Mouse (Mus musculus) CH12.LX (cell line): Measurements from ENCODE around the gene Idh3a.
A peak's percentile ranks its signal among the peaks of the same experiment; 100 is the strongest.

Experiments used
- CTCF ChIP-seq, 2 experiments: IDR thresholded peaks in 1 of 2; conservative IDR thresholded peaks in 1 of 2; 2 replicates each; pipeline ENCODE4 v1.5.1; 2011 to 2012; ENCODE audit warnings: low read depth in 2 of 2, low read length in 2 of 2, improper control_type of control experiment in 1 of 2, inconsistent platforms in 1 of 2, mild to moderate bottlenecking in 1 of 2, moderate library complexity in 1 of 2
- EP300 ChIP-seq: IDR thresholded peaks from 2 replicates; pipeline ENCODE4 v1.6.1; 2011; ENCODE audit warnings: low read length, improper control_type of control experiment
- HCFC1 ChIP-seq: IDR thresholded peaks from 2 replicates; pipeline ENCODE4 v1.6.1; 2012; ENCODE audit warnings: low read depth, mild to moderate bottlenecking, inconsistent platforms, low read length, improper control_type of control experiment
- JUN ChIP-seq: IDR thresholded peaks from 2 replicates; pipeline ENCODE4 v1.6.1; 2011; ENCODE audit warnings: low read depth, mild to moderate bottlenecking, low read length, improper control_type of control experiment, moderate library complexity; ENCODE audit not compliant: insufficient read depth
- MAX ChIP-seq: IDR thresholded peaks from 2 replicates; pipeline ENCODE4 v1.6.1; 2011; ENCODE audit warnings: low read length, improper control_type of control experiment
- MAZ ChIP-seq: IDR thresholded peaks from 2 replicates; pipeline ENCODE4 v1.6.1; 2012; ENCODE audit warnings: low read depth, mild to moderate bottlenecking, inconsistent platforms, low read length, improper control_type of control experiment, moderate library complexity
- NRF1 ChIP-seq: IDR thresholded peaks from 2 replicates; pipeline ENCODE4 v1.6.1; 2014; ENCODE audit warnings: low read depth, mild to moderate bottlenecking, inconsistent platforms, low read length, improper control_type of control experiment, moderate library complexity
- POLR2A ChIP-seq: IDR thresholded peaks from 2 replicates; pipeline ENCODE4 v1.6.1; 2011; ENCODE audit warnings: low read depth, mild to moderate bottlenecking, improper control_type of control experiment, low read length
- SIN3A ChIP-seq: IDR thresholded peaks from 2 replicates; pipeline ENCODE4 v1.6.1; 2012; ENCODE audit warnings: low read length, improper control_type of control experiment, inconsistent platforms
- TCF12 ChIP-seq: IDR thresholded peaks from 2 replicates; pipeline ENCODE4 v1.6.1; 2014; ENCODE audit warnings: low read depth, mild to moderate bottlenecking, inconsistent platforms, low read length, improper control_type of control experiment
- ZNF384 ChIP-seq: IDR thresholded peaks from 2 replicates; pipeline ENCODE4 v1.6.1; 2012; ENCODE audit warnings: low read depth, low read length, improper control_type of control experiment, inconsistent platforms

GRCm38 (mm10) chr9:54647456-54647855 lies 61.3 kb downstream of the Idh3a start:
- TF ChIP-seq JUN, result no peak
- TF ChIP-seq ZNF384, result peak; percentile 68; the same call in 1 of the 2 replicates
- no peak for TF ChIP-seq TCF12
- TF ChIP-seq MAZ, result no peak
- no peak for TF ChIP-seq POLR2A
- TF ChIP-seq CTCF (conservative IDR thresholded peaks at IDR 0.05 in 1 of 2, IDR thresholded peaks at IDR 0.05 in 1 of 2; ENCODE audit: low read depth in 2 of 2, low read length in 2 of 2), result no peak
- TF ChIP-seq MAX, result 0 out of 2 replicates have a peak, but pooled peaks have one; percentile 16
- no peak for TF ChIP-seq HCFC1
- no peak for TF ChIP-seq NRF1
- TF ChIP-seq EP300, result peak; percentile 80
- peak; percentile 77; the same call in 1 of the 2 replicates for TF ChIP-seq SIN3A
